In genomic region chr4:125826416-125826815, GRCm38 (mm10) we compare ENCODE assay signal across 14 mouse cellular contexts.
DNase-seq lines count a peak whose midpoint lies in the region; ATAC-seq lines count a peak whose summit lies in the region.
"Had no signal": no experiment of that assay in that cellular context is flagged by ENCODE, and none has a peak within 500 bp of the region (broad histone marks: within the 10 kb centered on the region; RNA-seq: fewer than 3 reads in every experiment).

No protein-coding gene starts in this region.

- no peak overlapping the region for H3K4me3 ChIP-seq in forebrain, embryonic 14.5 days (ENCODE audit: low read depth, low read length)
- no peak overlapping the region for H3K4me3 ChIP-seq in forebrain, embryonic 12.5 days (replicated peaks)
- H3K4me3 ChIP-seq in hindbrain, embryonic 12.5 days: no peak overlapping the region
- H3K4me3 ChIP-seq: embryonic facial prominence, embryonic 13.5 days; gastrocnemius, adult 2 months; heart, embryonic 13.5 days; limb, embryonic 12.5 days had no signal

- no peak overlapping the region for H3K9ac ChIP-seq in forebrain, embryonic 14.5 days (ENCODE audit: low read length)
- H3K9ac ChIP-seq in forebrain, embryonic 12.5 days: no peak overlapping the region
- no peak overlapping the region for H3K9ac ChIP-seq in hindbrain, embryonic 12.5 days
- H3K9ac ChIP-seq: embryonic facial prominence, embryonic 13.5 days; heart, embryonic 13.5 days; limb, embryonic 12.5 days; lung, embryonic 14.5 days had no signal

- H3K4me2 ChIP-seq in forebrain, embryonic 14.5 days (ENCODE audit: low read length): no peak overlapping the region
- H3K4me2 ChIP-seq in forebrain, embryonic 12.5 days: no peak overlapping the region
- no peak overlapping the region for H3K4me2 ChIP-seq in hindbrain, embryonic 12.5 days (replicated peaks)
- H3K4me2 ChIP-seq: embryonic facial prominence, embryonic 13.5 days; heart, embryonic 13.5 days; limb, embryonic 12.5 days; lung, embryonic 14.5 days had no signal

- no peaks in the 10 kb centered on the region for H3K9me3 ChIP-seq in forebrain, embryonic 14.5 days (replicated peaks; ENCODE audit: control insufficient read depth, low read length)
- H3K9me3 ChIP-seq in forebrain, embryonic 12.5 days: no peaks in the 10 kb centered on the region
- no peaks in the 10 kb centered on the region for H3K9me3 ChIP-seq in hindbrain, embryonic 12.5 days (replicated peaks)
- H3K9me3 ChIP-seq: embryonic facial prominence, embryonic 13.5 days; heart, embryonic 13.5 days; limb, embryonic 12.5 days had no signal

- no peaks in the 10 kb centered on the region for H3K36me3 ChIP-seq in forebrain, embryonic 14.5 days (ENCODE audit: control insufficient read depth, insufficient read depth, low read length)
- no peaks in the 10 kb centered on the region for H3K36me3 ChIP-seq in forebrain, embryonic 12.5 days (replicated peaks)
- no peaks in the 10 kb centered on the region for H3K36me3 ChIP-seq in hindbrain, embryonic 12.5 days
- H3K36me3 ChIP-seq: embryonic facial prominence, embryonic 13.5 days; heart, embryonic 13.5 days; limb, embryonic 12.5 days had no signal

- H3K27ac ChIP-seq in forebrain, embryonic 14.5 days (ENCODE audit: low read depth, low read length): no peak overlapping the region
- no peak overlapping the region for H3K27ac ChIP-seq in forebrain, embryonic 12.5 days
- H3K27ac ChIP-seq in hindbrain, embryonic 12.5 days: no peak overlapping the region
- H3K27ac ChIP-seq: embryonic facial prominence, embryonic 13.5 days; gastrocnemius, adult 2 months; heart, embryonic 13.5 days; hindbrain, postnatal 0 days; limb, embryonic 12.5 days had no signal

- no peaks in the 10 kb centered on the region; the same call in 1 of the 2 replicates for H3K4me1 ChIP-seq in forebrain, embryonic 14.5 days (ENCODE audit: control insufficient read depth, insufficient read depth, low read length)
- H3K4me1 ChIP-seq in forebrain, embryonic 12.5 days: no peaks in the 10 kb centered on the region
- H3K4me1 ChIP-seq in hindbrain, embryonic 12.5 days: no peaks in the 10 kb centered on the region
- H3K4me1 ChIP-seq: heart, embryonic 13.5 days had no signal

- peak; percentile 52 for DNase-seq in forebrain, embryonic 14.5 days (ENCODE audit: low spot score)
- DNase-seq in frontal cortex, adult 2 months (ENCODE audit: extremely low spot score in 1 of 2, low spot score in 1 of 2): peak; percentile 17 to 47
- DNase-seq in layer of hippocampus, postnatal 25 days (ENCODE audit: extremely low spot score in 1 of 2, low spot score in 1 of 2): peak; percentile 40
- peak; percentile 14 to 16 for DNase-seq in right cerebral cortex, postnatal 36 days (ENCODE audit: low spot score in 2 of 2)
- no peak for DNase-seq in gastrocnemius, postnatal 25 days
- DNase-seq: gastrocnemius, adult 2 months; lung, embryonic 14.5 days had no signal

- ATAC-seq in forebrain, embryonic 14.5 days: peak; percentile 37; the same call in 1 of the 2 replicates
- no peak for ATAC-seq in forebrain, embryonic 12.5 days (ENCODE audit: low FRiP score)
- ATAC-seq in hindbrain, embryonic 12.5 days (ENCODE audit: low FRiP score): no peak
- ATAC-seq: CD4-positive, CD25-positive, alpha-beta regulatory T cell, adult 4 months; hindbrain, postnatal 0 days had no signal

- no peaks in the 10 kb centered on the region for H3K27me3 ChIP-seq in forebrain, embryonic 14.5 days (replicated peaks; ENCODE audit: control insufficient read depth, insufficient read depth, low read length)
- H3K27me3 ChIP-seq in forebrain, embryonic 12.5 days: peaks cover 10% of the 10 kb centered on the region; the same call in 1 of the 2 replicates
- H3K27me3 ChIP-seq in hindbrain, embryonic 12.5 days: no peaks in the 10 kb centered on the region
- H3K27me3 ChIP-seq: embryonic facial prominence, embryonic 13.5 days had no signal

- whole genome bisulfite sequencing in forebrain, embryonic 14.5 days: 70% methylated on average over 5 of the region's 5 CpGs
- 70% methylated on average over 5 of the region's 5 CpGs for WGBS in forebrain, embryonic 12.5 days
- 64% methylated on average over 5 of the region's 5 CpGs for WGBS in hindbrain, embryonic 12.5 days
